Mouse (Mus musculus): ENCODE measurements around the gene Vmn1r188. TPM values are rescaled to one million over a fixed set of nuclear protein-coding genes. Genes with fewer than 3 reads are reported as not detected.
"Not testable (repeated sequence)": the region's sequence is repeated elsewhere in the genome, so short reads cannot be mapped to it uniquely, and the experiment has no call there.

Gene Vmn1r188
- polyA plus RNA-seq (2015; fragmentation: Nextera tagmentation; extraction: Ambion mirVana) = not detected in 2 replicates

DNA sequence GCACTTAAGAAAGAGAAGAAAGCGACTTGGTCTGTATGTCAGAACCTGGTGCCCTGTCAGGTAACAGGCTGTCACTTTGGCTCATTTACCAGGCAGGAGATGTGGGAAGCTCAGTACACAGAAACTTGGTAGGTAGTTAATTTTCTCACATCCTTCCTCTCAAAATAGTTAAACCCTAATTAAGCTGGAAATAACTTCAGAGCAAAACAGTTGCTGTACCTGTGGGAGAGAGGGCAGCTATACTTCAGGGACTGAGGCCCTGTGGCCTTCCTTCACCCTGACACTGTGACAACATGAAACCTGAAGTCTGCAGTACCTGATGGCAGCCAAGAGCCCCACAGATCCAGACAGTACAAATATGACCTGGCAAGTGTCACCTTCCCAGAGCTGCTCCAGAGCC is at the start of gene Vmn1r188:
Gene Vmn1r188 (plus strand): TSS at position 301 of the 400 bp plus-strand sequence.
- not testable (repeated sequence) for H3K4me2 ChIP-seq (ENCODE audit: low read length); H3K4me3 ChIP-seq (ENCODE audit: low read length); H3K9ac ChIP-seq (ENCODE audit: low read depth, low read length); H3K27ac ChIP-seq (ENCODE audit: low read depth, low read length); ATAC-seq; H3K27me3 ChIP-seq (replicated peaks; ENCODE audit: control insufficient read depth, insufficient read depth, low read length); H3K4me1 ChIP-seq (ENCODE audit: control insufficient read depth, insufficient read depth, low read depth, low read length); H3K36me3 ChIP-seq (ENCODE audit: control insufficient read depth, insufficient read depth, low read length); H3K9me3 ChIP-seq (ENCODE audit: control insufficient read depth, low read length)
- 95% methylated on average over 1 of the region's 1 CpGs for WGBS

DNA sequence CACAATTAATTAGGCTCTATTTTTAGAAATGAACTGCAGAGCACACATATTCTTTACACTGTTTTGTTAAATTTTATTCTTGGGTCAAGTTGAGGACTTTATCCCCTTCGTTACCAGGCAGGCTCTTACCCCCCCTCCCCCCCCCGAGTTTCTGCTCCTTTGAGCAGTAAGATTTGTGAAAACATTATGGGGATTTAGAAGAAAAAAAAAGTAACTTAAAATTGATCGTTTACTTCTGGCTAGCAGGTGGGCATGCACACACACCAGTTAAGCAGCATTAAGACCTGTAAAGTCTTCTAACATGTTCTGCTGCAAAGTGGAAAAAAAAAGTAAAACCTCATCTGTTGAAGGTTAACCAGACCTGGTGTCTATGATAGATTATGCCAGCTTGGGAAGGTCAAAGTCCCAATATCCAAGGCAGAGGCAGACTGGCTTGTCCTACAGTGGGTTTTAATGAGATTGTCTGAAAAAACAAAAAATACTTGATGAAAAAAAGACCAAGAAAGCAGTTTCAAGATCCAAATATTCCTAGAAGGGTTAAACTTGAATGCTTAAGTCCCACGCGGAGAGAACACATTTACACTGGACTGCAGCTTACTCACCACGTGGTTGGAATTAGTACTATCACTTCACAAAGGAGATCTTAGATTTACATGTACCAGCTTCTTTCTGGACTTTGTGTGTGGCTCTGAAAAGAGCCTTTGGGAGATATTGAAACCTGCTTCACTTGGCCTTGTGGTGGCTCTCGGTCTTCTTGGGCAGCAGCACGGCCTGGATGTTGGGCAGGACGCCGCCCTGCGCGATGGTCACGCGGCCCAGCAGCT is 49.6 kb upstream of the Vmn1r188 start:
- H3K36me3 ChIP-seq (ENCODE audit: control insufficient read depth, insufficient read depth, low read length) = no peaks in the 10 kb centered on the region
- whole genome bisulfite sequencing = under 1% methylated on average over 8 of the region's 14 CpGs
- peak overlapping the region; percentile 68 for H3K4me2 ChIP-seq (ENCODE audit: low read length)
- no peaks in the 10 kb centered on the region for H3K27me3 ChIP-seq (replicated peaks; ENCODE audit: control insufficient read depth, insufficient read depth, low read length)
- no peaks in the 10 kb centered on the region for H3K9me3 ChIP-seq (ENCODE audit: control insufficient read depth, low read length)
- H3K27ac ChIP-seq (ENCODE audit: low read depth, low read length) = no peak overlapping the region
- H3K4me3 ChIP-seq (ENCODE audit: low read length) = peak overlapping the region; percentile 45
- ATAC-seq = no peak
- H3K4me1 ChIP-seq (ENCODE audit: control insufficient read depth, insufficient read depth, low read depth, low read length) = peaks cover 11% of the 10 kb centered on the region
- H3K9ac ChIP-seq (ENCODE audit: low read depth, low read length) = peak overlapping the region; percentile 2; the same call in 1 of the 2 replicates

DNA sequence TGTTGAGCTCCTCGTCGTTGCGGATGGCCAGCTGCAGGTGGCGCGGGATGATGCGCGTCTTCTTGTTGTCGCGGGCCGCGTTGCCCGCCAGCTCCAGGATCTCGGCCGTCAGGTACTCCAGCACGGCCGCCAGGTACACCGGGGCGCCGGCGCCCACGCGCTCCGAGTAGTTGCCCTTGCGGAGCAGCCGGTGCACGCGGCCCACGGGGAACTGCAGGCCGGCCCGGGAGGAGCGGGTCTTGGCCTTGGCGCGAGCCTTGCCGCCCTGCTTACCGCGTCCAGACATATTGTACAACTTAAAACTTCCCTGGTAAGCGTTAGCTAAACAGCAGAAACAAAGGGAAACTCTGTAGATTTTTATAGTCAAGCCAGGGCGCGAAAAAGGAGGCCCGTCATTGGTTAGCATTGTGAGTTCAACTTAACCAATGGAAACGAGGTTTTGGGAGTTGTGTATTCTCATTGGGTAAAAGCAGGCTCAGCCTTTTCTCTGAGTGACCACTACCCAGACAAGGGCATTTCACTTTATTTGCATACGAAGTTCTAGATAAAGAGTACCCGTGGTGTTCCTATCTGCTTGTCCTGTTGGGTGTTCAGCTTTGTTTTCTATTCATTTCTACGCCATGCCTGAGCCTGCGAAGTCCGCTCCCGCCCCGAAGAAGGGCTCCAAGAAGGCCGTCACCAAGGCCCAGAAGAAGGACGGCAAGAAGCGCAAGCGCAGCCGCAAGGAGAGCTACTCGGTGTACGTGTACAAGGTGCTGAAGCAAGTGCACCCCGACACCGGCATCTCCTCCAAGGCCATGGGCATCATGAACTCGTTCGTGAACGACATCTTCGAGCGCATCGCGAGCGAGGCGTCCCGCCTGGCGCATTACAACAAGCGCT is 48.7 kb upstream of the Vmn1r188 start, which contains the start of the genes Hist1h2ah and Hist1h2bk:
Gene Hist1h2ah (minus strand): TSS at position 302 of the 882 bp plus-strand sequence.
Gene Hist1h2bk (plus strand): TSS at position 604 of the 882 bp plus-strand sequence.
- Histone ChIP-seq H3K4me2 (ENCODE audit: low read length) (peak within 1 kb of the TSS; percentile 77), H3K9ac (ENCODE audit: low read depth, low read length) (peak within 1 kb of the TSS; percentile 54), H3K27ac (ENCODE audit: low read depth, low read length) (peak within 1 kb of the TSS; percentile 51; the same call in 1 of the 2 replicates), H3K4me1 (ENCODE audit: control insufficient read depth, insufficient read depth, low read depth, low read length) (peaks cover 15% of the 10 kb centered on the region), H3K4me3 (ENCODE audit: low read length) (peak within 1 kb of the TSS; percentile 45)
- H3K36me3 ChIP-seq (ENCODE audit: control insufficient read depth, insufficient read depth, low read length); H3K9me3 ChIP-seq (ENCODE audit: control insufficient read depth, low read length); H3K27me3 ChIP-seq (replicated peaks; ENCODE audit: control insufficient read depth, insufficient read depth, low read length): not testable (repeated sequence)
- 0% methylated on average over 22 of the region's 69 CpGs for WGBS
- ATAC-seq = peak; percentile 99

DNA sequence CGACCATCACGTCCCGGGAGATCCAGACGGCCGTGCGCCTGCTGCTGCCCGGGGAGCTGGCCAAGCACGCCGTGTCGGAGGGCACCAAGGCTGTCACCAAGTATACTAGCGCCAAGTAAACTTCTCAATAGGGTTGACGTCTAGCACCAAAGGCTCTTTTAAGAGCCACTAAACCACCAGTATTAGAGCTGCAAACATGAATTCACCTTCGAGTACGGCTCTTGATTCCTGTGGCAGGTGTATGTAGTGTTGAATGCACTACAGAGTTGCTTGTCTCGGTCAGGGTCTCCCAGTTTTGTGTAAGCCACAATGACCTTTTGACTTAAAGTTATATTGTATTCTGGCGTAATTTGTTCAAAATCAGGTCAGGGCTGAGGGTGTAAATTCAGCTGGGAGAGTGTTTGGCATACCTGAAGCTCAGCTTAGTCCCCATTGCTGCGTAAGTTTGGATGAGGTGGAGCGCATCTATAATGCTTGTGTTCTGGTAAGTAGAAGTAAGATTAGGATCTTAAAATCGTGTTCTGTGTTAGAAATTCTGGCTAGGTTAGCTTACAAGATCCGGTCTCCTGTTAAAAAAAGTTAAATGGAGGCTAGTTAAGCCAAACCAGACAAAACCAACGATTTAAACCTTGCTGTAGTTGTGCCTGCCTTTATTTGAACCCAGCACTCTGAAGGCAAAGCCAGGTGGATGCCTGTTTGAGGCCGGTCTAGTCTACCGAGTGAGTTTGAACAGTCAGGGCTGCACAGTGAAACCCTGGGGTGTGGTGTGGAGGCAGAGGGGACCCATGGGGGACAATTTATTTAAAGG is 47.9 kb upstream of the Vmn1r188 start:
- peak overlapping the region; percentile 54 for H3K9ac ChIP-seq (ENCODE audit: low read depth, low read length)
- peaks cover 19% of the 10 kb centered on the region for H3K4me1 ChIP-seq (ENCODE audit: control insufficient read depth, insufficient read depth, low read depth, low read length)
- peak overlapping the region; percentile 51; the same call in 1 of the 2 replicates for H3K27ac ChIP-seq (ENCODE audit: low read depth, low read length)
- no peaks in the 10 kb centered on the region for H3K36me3 ChIP-seq (ENCODE audit: control insufficient read depth, insufficient read depth, low read length)
- peak overlapping the region; percentile 77 for H3K4me2 ChIP-seq (ENCODE audit: low read length)
- no peak for ATAC-seq
- 2% methylated on average over 17 of the region's 23 CpGs for WGBS
- no peaks in the 10 kb centered on the region for H3K9me3 ChIP-seq (ENCODE audit: control insufficient read depth, low read length)
- no peaks in the 10 kb centered on the region for H3K27me3 ChIP-seq (replicated peaks; ENCODE audit: control insufficient read depth, insufficient read depth, low read length)
- H3K4me3 ChIP-seq (ENCODE audit: low read length) = peak overlapping the region; percentile 45

DNA sequence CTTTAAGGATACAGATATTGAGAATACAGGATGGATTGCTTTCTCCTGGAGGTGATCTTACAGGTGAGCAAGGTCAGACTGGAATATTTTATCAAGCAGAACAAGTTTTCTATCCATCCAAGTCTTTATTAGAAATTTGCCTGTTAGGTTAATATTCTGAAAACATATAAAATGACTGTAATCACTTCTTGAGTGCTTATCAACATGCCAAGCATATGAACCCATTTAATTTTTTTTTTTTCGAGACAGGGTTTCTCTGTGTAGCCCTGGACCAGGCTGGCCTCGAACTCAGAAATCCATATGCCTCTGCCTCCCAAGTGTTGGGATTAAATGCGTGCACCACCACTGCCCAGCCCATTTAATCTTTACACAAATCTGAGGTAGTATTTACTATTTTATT is 47.3 kb upstream of the Vmn1r188 start:
- no peak for ATAC-seq
- Histone ChIP-seq H3K4me1 (ENCODE audit: control insufficient read depth, insufficient read depth, low read depth, low read length) (peaks cover 23% of the 10 kb centered on the region), H3K4me2 (ENCODE audit: low read length) (no peak overlapping the region; the same call in 1 of the 2 replicates), H3K9ac (ENCODE audit: low read depth, low read length) (no peak overlapping the region), H3K36me3 (ENCODE audit: control insufficient read depth, insufficient read depth, low read length) (no peaks in the 10 kb centered on the region), H3K4me3 (ENCODE audit: low read length) (no peak overlapping the region), H3K27me3 (replicated peaks; ENCODE audit: control insufficient read depth, insufficient read depth, low read length) (no peaks in the 10 kb centered on the region), H3K9me3 (ENCODE audit: control insufficient read depth, low read length) (no peaks in the 10 kb centered on the region), H3K27ac (ENCODE audit: low read depth, low read length) (no peak overlapping the region)
- 64% methylated on average over 3 of the region's 3 CpGs for WGBS

DNA sequence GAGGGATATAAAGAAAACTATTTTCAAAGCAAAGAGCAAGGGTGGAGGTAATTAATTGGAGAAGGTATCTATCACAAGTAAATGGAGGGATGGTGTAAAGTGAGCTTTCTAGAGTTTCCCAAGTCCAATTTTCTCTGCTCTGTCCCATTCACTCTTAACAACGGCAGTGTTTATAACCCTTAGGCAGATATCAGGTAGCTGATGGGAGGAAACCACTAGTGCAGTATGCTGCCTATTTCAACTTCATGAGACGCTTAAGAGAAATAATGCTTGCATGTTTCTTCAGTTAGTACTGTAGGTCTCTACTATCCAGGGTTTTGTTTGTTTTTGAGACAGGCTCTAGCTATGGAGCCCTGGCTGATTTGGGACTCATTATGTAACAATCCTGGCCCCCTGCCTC is 46.8 kb upstream of the Vmn1r188 start:
- no peak overlapping the region for H3K27ac ChIP-seq (ENCODE audit: low read depth, low read length)
- H3K9me3 ChIP-seq (ENCODE audit: control insufficient read depth, low read length) = no peaks in the 10 kb centered on the region
- no peaks in the 10 kb centered on the region for H3K27me3 ChIP-seq (replicated peaks; ENCODE audit: control insufficient read depth, insufficient read depth, low read length)
- no peaks in the 10 kb centered on the region for H3K36me3 ChIP-seq (ENCODE audit: control insufficient read depth, insufficient read depth, low read length)
- no peak for ATAC-seq
- H3K9ac ChIP-seq (ENCODE audit: low read depth, low read length) = no peak overlapping the region
- 86% methylated on average over 2 of the region's 2 CpGs for WGBS
- no peak overlapping the region for H3K4me2 ChIP-seq (ENCODE audit: low read length)
- peaks cover 27% of the 10 kb centered on the region for H3K4me1 ChIP-seq (ENCODE audit: control insufficient read depth, insufficient read depth, low read depth, low read length)
- no peak overlapping the region for H3K4me3 ChIP-seq (ENCODE audit: low read length)

DNA sequence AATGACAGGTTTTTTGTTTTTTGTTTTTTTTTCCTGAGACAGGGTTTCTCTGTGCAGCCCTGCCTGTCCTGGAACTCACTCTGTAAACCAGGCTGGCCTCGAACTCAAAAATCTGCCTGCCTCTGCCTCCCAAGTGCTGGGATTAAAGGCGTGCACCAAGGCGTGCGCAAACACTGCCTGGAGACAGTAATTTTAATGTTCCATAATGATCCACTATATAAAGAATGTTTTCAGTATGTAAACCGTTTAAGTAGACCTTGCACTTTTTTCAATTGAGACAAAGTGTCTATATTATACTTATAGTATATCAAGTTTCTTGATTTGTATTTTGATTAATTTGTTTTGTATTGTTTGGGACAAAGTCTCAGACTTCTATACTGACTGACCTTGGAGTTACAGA is 44.9 kb upstream of the Vmn1r188 start:
- H3K4me2 ChIP-seq (ENCODE audit: low read length) = no peak overlapping the region
- no peak overlapping the region for H3K4me3 ChIP-seq (ENCODE audit: low read length)
- peaks cover 27% of the 10 kb centered on the region for H3K4me1 ChIP-seq (ENCODE audit: control insufficient read depth, insufficient read depth, low read depth, low read length)
- ATAC-seq = no peak
- no peak overlapping the region for H3K27ac ChIP-seq (ENCODE audit: low read depth, low read length)
- 67% methylated on average over 5 of the region's 5 CpGs for WGBS
- no peak overlapping the region for H3K9ac ChIP-seq (ENCODE audit: low read depth, low read length)
- no peaks in the 10 kb centered on the region for H3K27me3 ChIP-seq (replicated peaks; ENCODE audit: control insufficient read depth, insufficient read depth, low read length)
- H3K9me3 ChIP-seq (ENCODE audit: control insufficient read depth, low read length) = no peaks in the 10 kb centered on the region
- H3K36me3 ChIP-seq (ENCODE audit: control insufficient read depth, insufficient read depth, low read length) = no peaks in the 10 kb centered on the region

DNA sequence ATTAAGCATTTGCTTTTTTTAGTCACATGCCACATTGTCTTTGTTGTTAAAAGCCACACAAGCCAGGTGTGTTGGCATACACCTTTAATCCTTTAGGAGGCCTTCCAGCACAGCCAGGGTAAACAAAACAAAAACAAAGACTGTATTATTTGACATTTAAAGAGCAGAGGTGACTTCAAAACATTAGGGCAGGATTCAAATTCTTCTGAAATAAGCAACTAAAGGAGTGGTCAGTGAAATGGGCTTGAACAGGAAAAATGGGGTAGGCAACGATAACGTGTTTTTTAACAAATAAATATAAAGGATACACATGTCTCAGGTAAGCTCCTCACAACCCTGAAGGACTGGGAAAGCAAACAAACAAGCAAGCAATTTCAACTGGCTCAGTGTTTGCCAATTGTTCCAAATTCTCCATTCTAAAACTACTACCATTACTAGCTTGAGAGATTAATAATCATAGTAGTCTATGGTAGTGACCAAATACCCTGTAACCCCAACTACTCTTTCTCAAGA is 44.2 kb upstream of the Vmn1r188 start:
- Histone ChIP-seq H3K9ac (ENCODE audit: low read depth, low read length) (no peak overlapping the region), H3K4me3 (ENCODE audit: low read length) (no peak overlapping the region; the same call in 1 of the 2 replicates), H3K9me3 (ENCODE audit: control insufficient read depth, low read length) (no peaks in the 10 kb centered on the region), H3K4me1 (ENCODE audit: control insufficient read depth, insufficient read depth, low read depth, low read length) (peaks cover 22% of the 10 kb centered on the region), H3K4me2 (ENCODE audit: low read length) (peak overlapping the region; percentile 90), H3K36me3 (ENCODE audit: control insufficient read depth, insufficient read depth, low read length) (no peaks in the 10 kb centered on the region), H3K27ac (ENCODE audit: low read depth, low read length) (no peak overlapping the region), H3K27me3 (replicated peaks; ENCODE audit: control insufficient read depth, insufficient read depth, low read length) (no peaks in the 10 kb centered on the region)
- ATAC-seq = no peak
- 6% methylated on average over 2 of the region's 2 CpGs for WGBS
